Mouse (Mus musculus): Measurements from ENCODE around the gene Olfr20. TPM values are rescaled to one million over a fixed set of nuclear protein-coding genes. Genes with fewer than 3 reads are reported as not detected.
A peak's percentile ranks its signal among the peaks of the same experiment; 100 is the strongest.
"Not testable (repeated sequence)": the region's sequence is repeated elsewhere in the genome, so short reads cannot be mapped to it uniquely, and the experiment has no call there.

Olfr20 gene
- not detected in 2 replicates for polyA plus RNA-seq (2015; fragmentation: Nextera tagmentation; extraction: Ambion mirVana)

GRCm38 (mm10) chr11:73350483-73350882 is at the start of gene Olfr20:
Olfr20 (plus strand) TSS chr11:73350783.
- Histone ChIP-seq H3K4me1 (replicated peaks) (no peaks in the 10 kb centered on the region), H3K27me3 (replicated peaks) (no peaks in the 10 kb centered on the region), H3K36me3 (no peaks in the 10 kb centered on the region), H3K9me3 (no peaks in the 10 kb centered on the region), H3K4me2 (replicated peaks) (no peak within 1 kb of the TSS), H3K4me3 (replicated peaks) (no peak within 1 kb of the TSS), H3K27ac (no peak within 1 kb of the TSS), H3K9ac (no peak within 1 kb of the TSS)
- 45% methylated on average over 3 of the region's 3 CpGs for WGBS
- no peak for ATAC-seq

- Histone ChIP-seq H3K9me3 (no peaks in the 10 kb centered on the region), H3K4me3 (replicated peaks) (no peak overlapping the region), H3K9ac (no peak overlapping the region), H3K4me1 (replicated peaks) (no peaks in the 10 kb centered on the region), H3K27me3 (replicated peaks) (no peaks in the 10 kb centered on the region), H3K36me3 (no peaks in the 10 kb centered on the region), H3K27ac (no peak overlapping the region), H3K4me2 (replicated peaks) (no peak overlapping the region)
- ATAC-seq, result no peak
- WGBS, result 70% methylated on average over 2 of the region's 2 CpGs
Measured at GRCm38 (mm10) chr11:73303123-73303522, 47.5 kb upstream of the Olfr20 start.

- no peak for ATAC-seq
- no peaks in the 10 kb centered on the region for H3K9me3 ChIP-seq
- H3K4me2 ChIP-seq (replicated peaks), result no peak overlapping the region
- 46% methylated on average over 3 of the region's 3 CpGs for WGBS
- no peaks in the 10 kb centered on the region for H3K27me3 ChIP-seq (replicated peaks)
- H3K36me3 ChIP-seq, result no peaks in the 10 kb centered on the region
- H3K9ac ChIP-seq, result no peak overlapping the region
- no peaks in the 10 kb centered on the region for H3K4me1 ChIP-seq (replicated peaks)
- H3K27ac ChIP-seq, result no peak overlapping the region
- no peak overlapping the region for H3K4me3 ChIP-seq (replicated peaks)
Measured at GRCm38 (mm10) chr11:73315961-73316360, 34.6 kb upstream of the Olfr20 start.

- not testable (repeated sequence) for H3K4me2 ChIP-seq (replicated peaks); H3K4me3 ChIP-seq (replicated peaks); ATAC-seq
Measured at GRCm38 (mm10) chr11:73318581-73318980, 32.0 kb upstream of the Olfr20 start.

GRCm38 (mm10) chr11:73321064-73321463 is 29.5 kb upstream of the Olfr20 start:
- H3K27ac ChIP-seq; H3K9me3 ChIP-seq; H3K27me3 ChIP-seq (replicated peaks); H3K36me3 ChIP-seq; H3K4me1 ChIP-seq (replicated peaks); H3K9ac ChIP-seq; H3K4me3 ChIP-seq (replicated peaks); H3K4me2 ChIP-seq (replicated peaks); ATAC-seq: not testable (repeated sequence)
- WGBS, result 89% methylated on average over 13 of the region's 13 CpGs

More at GRCm38 (mm10) chr11:73318581-73318980, 32.0 kb upstream of the Olfr20 start:
- H3K36me3 ChIP-seq; H3K4me1 ChIP-seq (replicated peaks); H3K27me3 ChIP-seq (replicated peaks); H3K27ac ChIP-seq; H3K9ac ChIP-seq; H3K9me3 ChIP-seq: not testable (repeated sequence)
- WGBS, result 77% methylated on average over 2 of the region's 2 CpGs

GRCm38 (mm10) chr11:73323906-73324830 is 26.4 kb upstream of the Olfr20 start:
- Histone ChIP-seq H3K27me3 (replicated peaks) (no peaks in the 10 kb centered on the region), H3K4me1 (replicated peaks) (0 out of 2 replicates have a peak, but pooled peaks cover 4% of the 10 kb centered on the region), H3K27ac (no peak overlapping the region), H3K4me3 (replicated peaks) (no peak overlapping the region), H3K4me2 (replicated peaks) (no peak overlapping the region), H3K36me3 (no peaks in the 10 kb centered on the region), H3K9ac (no peak overlapping the region), H3K9me3 (no peaks in the 10 kb centered on the region)
- 64% methylated on average over 9 of the region's 9 CpGs for WGBS
- no peak for ATAC-seq

GRCm38 (mm10) chr11:73326485-73326886 is 24.1 kb upstream of the Olfr20 start:
- Histone ChIP-seq H3K4me2 (replicated peaks) (peak overlapping the region; percentile 37), H3K4me1 (replicated peaks) (0 out of 2 replicates have a peak, but pooled peaks cover 4% of the 10 kb centered on the region), H3K9me3 (no peaks in the 10 kb centered on the region), H3K27me3 (replicated peaks) (no peaks in the 10 kb centered on the region), H3K27ac (0 out of 2 replicates have a peak overlapping the region, but pooled peaks have one; percentile 23), H3K4me3 (replicated peaks) (no peak overlapping the region), H3K9ac (no peak overlapping the region), H3K36me3 (no peaks in the 10 kb centered on the region)
- WGBS, result 23% methylated on average over 12 of the region's 12 CpGs
- ATAC-seq, result peak; percentile 94

GRCm38 (mm10) chr11:73327361-73327760 is 23.2 kb upstream of the Olfr20 start:
- no peak overlapping the region for H3K9ac ChIP-seq
- no peaks in the 10 kb centered on the region for H3K36me3 ChIP-seq
- 0 out of 2 replicates have a peak, but pooled peaks cover 4% of the 10 kb centered on the region for H3K4me1 ChIP-seq (replicated peaks)
- no peak overlapping the region for H3K4me3 ChIP-seq (replicated peaks)
- H3K27me3 ChIP-seq (replicated peaks), result no peaks in the 10 kb centered on the region
- no peaks in the 10 kb centered on the region for H3K9me3 ChIP-seq
- ATAC-seq, result peak; percentile 27
- H3K4me2 ChIP-seq (replicated peaks), result no peak overlapping the region
- H3K27ac ChIP-seq, result no peak overlapping the region
- WGBS, result 54% methylated on average over 4 of the region's 4 CpGs

GRCm38 (mm10) chr11:73329442-73329841 is 21.1 kb upstream of the Olfr20 start, which contains the start of the genes Aspa, Gm49340 and Spata22:
Aspa (minus strand) TSS chr11:73329596.
Gm49340 (plus strand) TSS chr11:73329741.
Spata22 (plus strand) TSS chr11:73329741.
- Histone ChIP-seq H3K27me3 (replicated peaks) (no peaks in the 10 kb centered on the region), H3K9me3 (no peaks in the 10 kb centered on the region), H3K36me3 (no peaks in the 10 kb centered on the region), H3K4me2 (replicated peaks) (no peak within 1 kb of the TSS), H3K27ac (no peak within 1 kb of the TSS), H3K4me1 (replicated peaks) (0 out of 2 replicates have a peak, but pooled peaks cover 4% of the 10 kb centered on the region), H3K9ac (no peak within 1 kb of the TSS), H3K4me3 (replicated peaks) (no peak within 1 kb of the TSS)
- no peak for ATAC-seq
- WGBS, result 81% methylated on average over 27 of the region's 27 CpGs

- no peak overlapping the region for H3K4me2 ChIP-seq (replicated peaks)
- H3K36me3 ChIP-seq, result no peaks in the 10 kb centered on the region
- no peak overlapping the region for H3K27ac ChIP-seq
- H3K4me3 ChIP-seq (replicated peaks), result no peak overlapping the region
- no peaks in the 10 kb centered on the region for H3K9me3 ChIP-seq
- no peak for ATAC-seq
- no peaks in the 10 kb centered on the region for H3K4me1 ChIP-seq (replicated peaks)
- no peaks in the 10 kb centered on the region for H3K27me3 ChIP-seq (replicated peaks)
- H3K9ac ChIP-seq, result no peak overlapping the region
- WGBS, result 67% methylated on average over 2 of the region's 2 CpGs
Measured at GRCm38 (mm10) chr11:73333357-73333756, 17.2 kb upstream of the Olfr20 start.

- no peak for ATAC-seq
- no peak overlapping the region for H3K9ac ChIP-seq
- H3K4me2 ChIP-seq (replicated peaks), result no peak overlapping the region
- no peak overlapping the region for H3K4me3 ChIP-seq (replicated peaks)
- no peaks in the 10 kb centered on the region for H3K27me3 ChIP-seq (replicated peaks)
- H3K36me3 ChIP-seq, result no peaks in the 10 kb centered on the region
- H3K9me3 ChIP-seq, result no peaks in the 10 kb centered on the region
- no peak overlapping the region for H3K27ac ChIP-seq
- no peaks in the 10 kb centered on the region for H3K4me1 ChIP-seq (replicated peaks)
- WGBS, result 79% methylated on average over 4 of the region's 4 CpGs
Measured at GRCm38 (mm10) chr11:73336919-73337318, 13.7 kb upstream of the Olfr20 start.

- ATAC-seq, result no peak
- Histone ChIP-seq H3K27me3 (replicated peaks) (no peaks in the 10 kb centered on the region), H3K4me2 (replicated peaks) (no peak within 1 kb of the TSS), H3K4me3 (replicated peaks) (no peak within 1 kb of the TSS), H3K9ac (no peak within 1 kb of the TSS), H3K36me3 (no peaks in the 10 kb centered on the region), H3K4me1 (replicated peaks) (no peaks in the 10 kb centered on the region), H3K9me3 (no peaks in the 10 kb centered on the region), H3K27ac (no peak within 1 kb of the TSS)
- 89% methylated on average over 2 of the region's 2 CpGs for WGBS
Measured at GRCm38 (mm10) chr11:73370946-73371345, 20.4 kb downstream of the Olfr20 start, which contains the start of gene Olfr376. Olfr376 (plus strand) TSS chr11:73371246.

Measured in intestine, embryonic 15.5 days (tissue).